Mouse (Mus musculus) kidney, adult 2 months (tissue): Measurements from ENCODE around the gene Spin1.

ENCODE experiments used
- CTCF ChIP-seq: fragments of 200-500 bp; conservative IDR thresholded peaks from 2 replicates; pipeline ENCODE4 v1.5.1; 2011; ENCODE audit warnings: low read depth, mild to moderate bottlenecking, control low read depth, low read length, moderate library complexity, mixed read lengths; ENCODE audit not compliant: insufficient read depth, insufficient read length
- POLR2A ChIP-seq: fragments of 200-500 bp; IDR thresholded peaks from one replicate; pipeline ENCODE4 v1.6.1; 2011; ENCODE audit warnings: low read depth, low read length, control low read depth

DNA sequence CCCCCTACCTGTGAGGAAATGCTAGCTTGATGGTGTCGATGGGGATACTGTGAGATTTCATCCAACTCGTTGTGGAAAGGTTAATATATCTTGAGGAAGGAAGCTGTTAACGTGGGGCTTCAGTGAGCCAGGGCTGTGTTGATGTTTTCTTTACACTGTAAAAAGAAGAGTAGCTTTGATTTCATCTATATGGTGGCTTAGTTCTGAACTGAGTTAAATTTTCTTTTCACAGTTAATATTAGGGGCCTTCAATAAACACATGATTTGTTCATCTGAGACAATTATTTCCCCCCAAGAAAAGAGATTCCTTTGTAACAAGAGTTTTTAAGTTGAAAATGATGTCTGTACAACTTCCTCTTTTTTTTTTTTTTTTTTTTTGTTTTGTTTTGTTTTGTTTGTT, 56.6 kb downstream of the Spin1 start:
- TF ChIP-seq CTCF (no peak), POLR2A (no peak)
